8 mouse cellular contexts compared by ENCODE assay signal in the genomic region with DNA sequence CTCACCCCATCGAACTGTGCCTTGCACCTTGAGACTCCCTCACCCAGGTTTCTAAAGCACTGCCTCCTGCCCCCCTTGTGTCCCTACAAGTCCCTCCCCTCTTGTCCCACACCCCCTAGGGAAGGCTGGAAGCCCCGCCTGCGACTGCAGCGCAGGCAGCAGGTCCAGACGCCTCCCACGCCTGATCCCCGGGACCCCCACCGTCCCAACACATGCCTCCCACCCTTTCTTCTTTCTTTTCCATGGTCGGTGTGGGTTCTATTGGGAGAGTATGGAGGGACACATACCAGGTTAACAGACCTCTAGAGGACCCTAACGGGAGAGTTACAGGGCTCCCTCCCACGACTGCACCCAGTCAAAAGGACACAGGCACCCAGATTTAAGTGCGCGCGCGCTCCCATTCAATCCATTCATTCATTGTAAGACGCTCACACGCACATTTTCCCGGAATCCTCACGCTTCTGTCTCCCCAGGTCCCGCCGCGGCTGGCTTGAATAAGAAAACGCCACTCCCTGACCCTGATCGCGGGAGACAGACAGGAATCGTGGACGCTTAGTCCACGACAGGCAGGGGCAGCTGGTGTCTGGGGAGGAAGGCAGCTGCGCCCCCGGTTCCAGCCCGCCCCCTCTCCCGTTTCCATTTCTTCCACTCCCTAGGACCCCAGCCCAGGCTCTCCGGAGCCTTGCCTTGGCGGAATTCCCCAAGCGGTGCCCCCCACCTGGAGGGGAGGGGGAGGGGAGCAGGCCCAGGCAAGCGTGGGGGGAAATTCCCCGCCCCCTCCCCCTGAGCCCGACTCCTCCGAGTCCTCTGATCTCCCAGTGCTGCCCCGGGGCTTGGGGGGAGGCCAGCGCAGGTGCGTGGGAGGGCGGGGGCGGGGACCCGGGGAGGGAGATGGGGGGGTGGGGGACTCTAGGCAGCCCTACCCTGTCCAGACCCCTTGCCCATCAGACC. TPM values are rescaled to one million over a fixed set of nuclear protein-coding genes. Genes with fewer than 3 reads are reported as not detected.
DNase-seq lines count a peak whose midpoint lies in the region; ATAC-seq and TF ChIP-seq lines count a peak whose summit lies in the region.

A gene (minus strand): TSS at position 533 of the 951 bp plus-strand sequence.

- no peak within 1 kb of the TSS for H3K27ac ChIP-seq in hindbrain, embryonic 14.5 days

- TF ChIP-seq CTCF in G1E (IDR thresholded peaks at IDR 0.05; ENCODE audit: low read depth, low read length) = no peak

- H3K4me3 ChIP-seq in G1E (ENCODE audit: low read depth, low read length) (peak within 1 kb of the TSS; percentile 62; the same call in 1 of the 2 replicates), myocyte (no peak within 1 kb of the TSS)
- peak within 1 kb of the TSS; percentile 35 for H3K4me3 ChIP-seq in hindbrain, embryonic 14.5 days (replicated peaks; ENCODE audit: low read length)

- H3ac ChIP-seq in myocyte (ENCODE audit: control insufficient read depth, insufficient read length) = no peak within 1 kb of the TSS

- H3K4me2 ChIP-seq in hindbrain, embryonic 14.5 days (replicated peaks) = peak within 1 kb of the TSS; percentile 65
- peak within 1 kb of the TSS; percentile 51 for H3K4me2 ChIP-seq in myocyte (ENCODE audit: low read depth)

- peaks cover 65% of the 10 kb centered on the region for H3K27me3 ChIP-seq in G1E (ENCODE audit: insufficient read depth, low read length)
- H3K27me3 ChIP-seq in hindbrain, embryonic 14.5 days (ENCODE audit: control insufficient read depth, insufficient read depth, low read length) = peaks cover 69% of the 10 kb centered on the region
- H3K27me3 ChIP-seq in myocyte (ENCODE audit: control insufficient read depth, insufficient read depth, insufficient read length) = peaks cover 38% of the 10 kb centered on the region

- under 1% methylated on average over 35 of the region's 45 CpGs for WGBS in hindbrain, embryonic 14.5 days

- no peaks in the 10 kb centered on the region for H3K79me2 ChIP-seq in myocyte (ENCODE audit: control insufficient read depth, insufficient read depth)

- peak within 1 kb of the TSS; percentile 56 for H3K9ac ChIP-seq in hindbrain, embryonic 14.5 days

- peak; percentile 14 for DNase-seq in gastrocnemius, postnatal 10 days
- DNase-seq in gastrocnemius, postnatal 4 days (ENCODE audit: low spot score in 2 of 2) = no peak
- no peak for DNase-seq in G1E (ENCODE audit: low spot score)
- DNase-seq in hindbrain, embryonic 14.5 days (ENCODE audit: low spot score) = peak; percentile 49
- no peak for DNase-seq in right cerebral cortex, adult 2 months (ENCODE audit: low spot score in 2 of 2)
- DNase-seq in layer of hippocampus, postnatal 36 days = no peak
- no peak for DNase-seq in frontal cortex, postnatal 10 days (ENCODE audit: low spot score in 2 of 2)

- no peak for ATAC-seq in G1E (ENCODE audit: extremely low read depth, insufficient number of reproducible peaks, low FRiP score, poor library complexity, severe bottlenecking)
- no peak for ATAC-seq in hindbrain, embryonic 14.5 days (ENCODE audit: low FRiP score)

- no peaks in the 10 kb centered on the region for H3K9me3 ChIP-seq in G1E (replicated peaks)
- no peaks in the 10 kb centered on the region for H3K9me3 ChIP-seq in hindbrain, embryonic 14.5 days (ENCODE audit: control insufficient read depth, low read length)

- no peak for TF ChIP-seq POLR2A in myocyte (IDR thresholded peaks at IDR 0.05; ENCODE audit: insufficient read length, low read depth)

- no peaks in the 10 kb centered on the region for H3K36me3 ChIP-seq in G1E (replicated peaks)
- no peaks in the 10 kb centered on the region for H3K36me3 ChIP-seq in hindbrain, embryonic 14.5 days (replicated peaks; ENCODE audit: control insufficient read depth, insufficient read depth)
- H3K36me3 ChIP-seq in myocyte (ENCODE audit: control insufficient read depth, insufficient read depth) = no peaks in the 10 kb centered on the region

- peaks cover 59% of the 10 kb centered on the region for H3K4me1 ChIP-seq in G1E (ENCODE audit: insufficient read depth, low read depth, low read length)
- peaks cover 20% of the 10 kb centered on the region for H3K4me1 ChIP-seq in hindbrain, embryonic 14.5 days (replicated peaks; ENCODE audit: control insufficient read depth, insufficient read depth, low read length)

TF ChIP-seq in myocyte, 11 proteins besides CTCF, POLR2A, EP300 and RAD21:
- TF ChIP-seq MYOG (IDR thresholded peaks at IDR 0.05; ENCODE audit: control insufficient read depth in 1 of 3, insufficient read depth in 1 of 3, insufficient read length in 2 of 3, low read depth in 2 of 3) (peak in 2 of 3 experiments; percentile 63 to 74), TCF3 (IDR thresholded peaks at IDR 0.05; ENCODE audit: insufficient read length, low read depth) (peak; percentile 21), TCF12 (IDR thresholded peaks at IDR 0.05; ENCODE audit: insufficient read depth, poor library complexity, severe bottlenecking) (no peak), MYOD1 (IDR thresholded peaks at IDR 0.05; ENCODE audit: control insufficient read depth in 1 of 3, insufficient read length in 2 of 3, low read depth in 2 of 3) (peak in 2 of 3 experiments; percentile 92 to 95)

RNA-seq across cellular contexts. Expression of the gene that starts here (rescaled TPM):
- not detected for total RNA-seq in gastrocnemius, postnatal 10 days (2021)
- under 1 TPM; 0.13 to 0.20 TPM for total RNA-seq in gastrocnemius, postnatal 4 days (2021)
- total RNA-seq in G1E (2014; fragmentation: Nextera tagmentation) (not detected in 2 replicates), G1E (2017) (0.05 and 0.29 TPM in 2 replicates)
- polyA plus RNA-seq in G1E (2012) (1.2 and 1.4 TPM in 2 replicates), myocyte (2012; fragmentation: generic; extraction: Trizol) (0.88 TPM)
- polyA plus RNA-seq in hindbrain, embryonic 14.5 days (2014; fragmentation: Nextera tagmentation; extraction: Ambion mirVana) = 0.74 and 0.90 TPM in 2 replicates
- under 1 TPM; 0.35 to 0.42 TPM for total RNA-seq in layer of hippocampus, postnatal 36 days (2021)

Comparison
In these comparisons a context has a peak if more than half of its experiments do, and no peak if none do; other contexts are left out.
1. Peak in DNase-seq in gastrocnemius, postnatal 10 days; RNA of the gene not detected or under 1 TPM.
2. Peak in DNase-seq, H3K4me3 ChIP-seq, H3K9ac ChIP-seq and H3K4me2 ChIP-seq in hindbrain, embryonic 14.5 days; RNA of the gene not detected or under 1 TPM.